Mouse (Mus musculus) c-Kit-positive CD71-negative TER-119-negative erythroid progenitor cells, embryonic 14.5 days (primary cell): ENCODE results near the gene Nxn.

Source experiments
- DNase-seq: peaks from one replicate; pipeline ENCODE4 v3.0.0-alpha.2; 2013; ENCODE audit warnings: low read depth

Nxn gene

DNA sequence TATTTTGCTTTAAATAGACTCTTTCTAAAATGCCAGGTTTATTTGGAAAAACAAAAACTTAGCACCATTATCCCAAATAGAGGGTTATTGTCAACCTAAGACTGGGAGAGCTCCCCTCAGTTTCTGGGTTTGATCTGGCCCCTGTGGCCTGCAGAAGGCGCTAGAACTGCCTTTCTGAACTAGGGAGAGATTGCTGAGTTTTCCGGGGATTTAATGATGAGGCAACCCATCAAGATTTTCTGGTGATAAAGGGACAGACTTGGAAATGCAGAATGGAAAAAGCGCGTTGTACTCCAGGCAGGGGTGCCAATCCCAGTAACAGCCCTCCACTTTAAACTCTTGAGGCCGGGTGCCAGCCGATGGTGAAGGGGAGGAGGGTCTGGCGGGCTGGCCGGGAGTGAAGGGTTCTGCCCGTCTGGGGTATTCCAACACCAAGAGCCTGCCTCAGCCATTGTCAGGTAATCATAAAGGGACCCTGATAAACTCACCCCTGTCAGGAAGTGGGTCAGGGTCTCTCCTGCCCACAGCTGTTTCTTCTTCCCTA lies 100.4 kb downstream of the Nxn start:
- DNase-seq, result no peak

DNA sequence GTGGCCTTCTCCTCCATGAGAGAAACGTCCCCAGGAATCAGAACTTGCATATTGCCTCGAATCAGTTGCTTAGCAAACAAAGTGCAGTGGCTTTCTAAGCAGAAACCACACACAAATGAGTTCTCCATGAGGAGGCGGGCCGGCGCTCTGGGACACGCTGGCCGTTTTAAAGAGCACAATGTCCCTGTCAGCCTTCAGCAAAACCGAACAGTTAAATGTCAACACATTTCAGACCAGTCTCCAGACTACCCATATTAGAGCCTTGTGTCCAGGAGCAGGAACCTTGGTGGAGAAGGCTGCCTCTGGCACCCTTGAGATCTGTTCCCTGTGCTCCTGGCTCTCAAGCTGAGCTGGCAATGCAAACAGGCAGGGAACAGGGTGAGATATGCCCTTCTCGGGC lies 101.7 kb downstream of the Nxn start:
- no peak for DNase-seq

DNA sequence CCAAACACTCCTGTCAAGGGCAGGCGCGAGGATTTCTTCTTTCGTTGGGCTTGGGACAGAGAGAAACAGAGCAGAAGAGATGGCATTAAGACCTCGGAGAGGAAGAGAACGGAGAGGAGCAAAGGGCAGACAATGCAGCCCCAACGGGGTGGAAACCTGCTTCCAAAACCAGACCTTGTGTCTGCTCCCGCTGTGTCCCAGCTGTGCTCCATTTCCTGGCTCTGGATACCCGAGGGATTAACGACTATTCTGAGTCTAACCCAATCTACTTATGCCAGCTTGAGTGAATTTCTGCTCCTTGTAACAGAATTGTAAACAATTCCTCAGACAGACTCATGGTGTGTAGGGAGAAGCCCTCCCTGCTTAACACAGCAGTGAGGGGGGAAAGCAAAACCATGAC lies 104.1 kb downstream of the Nxn start:
- no peak for DNase-seq

DNA sequence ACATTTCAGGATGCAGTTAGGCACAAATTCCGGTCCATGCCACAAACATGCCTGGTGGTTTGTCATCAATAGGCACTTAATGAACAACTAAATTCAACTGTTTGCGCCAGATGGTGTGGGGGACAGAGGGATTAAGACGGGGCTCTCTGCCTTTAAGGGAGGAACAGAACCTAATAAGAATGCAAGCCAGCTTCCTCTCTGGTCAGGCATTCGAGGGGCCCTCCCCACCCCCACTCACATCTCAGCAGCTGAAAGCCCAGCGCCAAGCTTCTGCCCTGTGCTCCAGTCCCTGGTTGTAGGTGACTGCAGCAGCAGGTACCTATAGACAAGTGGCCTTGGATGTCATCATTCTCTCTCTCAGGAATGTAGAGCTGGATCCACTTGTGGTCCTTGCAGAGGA lies 104.9 kb downstream of the Nxn start:
- DNase-seq, result no peak

DNA sequence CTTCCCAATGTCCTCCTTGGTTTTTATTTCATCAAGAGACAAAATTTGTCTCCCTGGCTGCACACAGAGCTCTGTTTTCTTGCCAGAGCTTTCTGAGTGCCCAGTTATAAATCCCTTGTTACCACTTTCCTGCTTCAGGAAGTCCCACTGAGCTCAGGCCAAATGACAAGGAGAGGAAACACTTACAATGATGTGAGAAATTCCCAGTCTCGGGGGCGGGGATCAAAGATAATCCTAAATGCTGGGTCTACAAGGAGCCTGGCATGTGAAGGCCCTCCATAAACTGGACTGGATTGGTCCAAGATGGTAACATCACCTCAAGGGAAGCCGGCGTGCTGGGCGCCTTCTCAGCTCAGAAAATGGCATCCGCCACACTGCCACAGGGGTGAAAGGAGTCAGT lies 106.1 kb downstream of the Nxn start:
- no peak for DNase-seq

DNA sequence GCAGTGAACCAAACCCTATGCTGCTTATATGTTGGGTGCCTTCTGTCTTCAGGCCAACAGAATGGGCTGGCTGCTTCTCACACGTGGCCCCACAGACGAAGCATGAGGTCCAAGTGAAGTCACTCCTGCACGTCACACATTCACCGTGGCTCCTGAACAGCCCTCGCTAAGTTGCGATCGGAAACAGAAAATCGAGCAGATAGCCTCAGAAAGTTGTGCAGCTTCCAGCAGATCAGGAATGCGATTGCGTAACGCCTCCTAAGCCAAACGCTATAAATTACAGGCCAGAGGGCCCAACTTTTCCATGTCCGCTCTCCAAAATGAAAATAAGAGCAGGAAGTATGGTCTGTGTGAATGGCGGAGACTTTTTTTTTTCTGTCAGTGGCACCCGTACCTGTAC lies 106.5 kb downstream of the Nxn start:
- no peak for DNase-seq

DNA sequence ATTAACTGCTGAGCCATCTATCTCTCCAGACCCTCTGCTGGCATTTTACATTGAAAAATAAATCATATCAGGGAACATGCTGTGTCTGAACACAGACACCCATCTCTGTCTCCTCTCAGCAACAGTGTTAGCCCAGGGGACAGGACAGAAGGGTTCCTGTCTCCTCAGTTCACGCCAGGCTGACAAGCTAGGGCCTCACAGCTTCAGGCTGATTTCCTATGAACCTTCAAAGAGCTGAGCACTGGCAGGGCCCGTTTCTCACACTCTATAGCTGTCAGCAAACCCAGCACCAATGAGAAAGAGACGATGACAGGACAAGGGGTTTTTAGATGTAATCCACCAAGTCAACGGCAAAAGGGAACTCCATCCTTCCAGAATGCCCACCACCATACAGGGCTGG lies 107.0 kb downstream of the Nxn start:
- DNase-seq, result no peak

DNA sequence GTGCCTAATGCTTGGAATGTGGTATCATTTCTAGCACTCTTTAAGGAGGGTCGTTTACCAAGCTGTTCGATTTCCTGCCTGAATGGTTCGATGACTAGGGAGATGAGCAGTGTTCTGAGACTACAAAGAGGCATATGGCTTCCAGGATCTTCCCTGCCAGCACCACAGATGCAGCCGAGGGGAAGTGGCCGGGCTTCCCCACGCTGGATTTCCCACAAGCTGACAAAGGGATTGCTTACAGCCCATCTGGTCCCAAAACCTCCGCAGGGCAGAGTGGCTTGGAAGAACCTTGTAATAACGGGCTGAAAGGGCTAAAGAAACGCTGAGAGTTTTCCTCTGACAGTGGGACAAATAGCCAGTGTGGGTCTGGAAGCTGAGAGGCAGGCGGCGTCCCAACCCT lies 108.6 kb downstream of the Nxn start:
- DNase-seq, result no peak

DNA sequence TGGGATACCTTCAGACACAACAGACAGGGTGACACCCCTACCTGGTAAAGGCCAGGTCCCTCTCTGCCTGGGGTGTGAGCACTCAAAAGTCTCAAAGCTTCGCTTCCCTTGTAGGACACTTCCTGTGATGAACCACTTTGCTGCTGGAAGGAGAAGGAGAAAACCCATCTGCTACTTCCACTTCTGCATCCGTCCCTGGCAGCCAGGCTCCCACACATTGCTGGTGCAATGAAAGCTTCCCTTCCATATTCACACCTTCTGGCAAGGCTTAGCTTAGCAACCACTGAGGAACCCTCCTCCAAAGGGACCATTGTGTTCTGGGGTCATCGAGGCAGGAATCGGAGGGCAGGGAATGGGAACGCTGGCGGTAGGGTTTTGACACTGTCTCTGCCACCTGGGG lies 110.3 kb downstream of the Nxn start:
- DNase-seq, result peak; percentile 16

DNA sequence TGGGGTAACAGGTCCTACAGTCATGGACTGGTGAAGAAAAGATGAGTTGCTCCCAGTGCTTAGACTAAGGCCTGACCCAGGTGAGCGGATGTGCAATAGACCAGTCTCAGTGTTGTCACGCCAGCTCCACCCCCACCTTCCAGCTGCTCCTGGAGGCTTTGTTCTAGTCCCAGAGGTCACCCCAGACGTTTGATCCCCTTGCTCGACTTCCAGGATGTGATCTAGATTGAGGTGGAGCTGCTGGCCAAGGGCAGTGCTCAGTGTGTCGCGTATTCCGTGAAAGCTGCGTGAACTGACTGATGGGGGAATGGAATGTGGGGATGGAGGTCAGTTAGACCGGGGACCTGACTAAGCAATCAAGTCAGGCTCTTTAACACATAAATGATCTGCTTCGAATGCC lies 111.6 kb downstream of the Nxn start:
- DNase-seq, result no peak

DNA sequence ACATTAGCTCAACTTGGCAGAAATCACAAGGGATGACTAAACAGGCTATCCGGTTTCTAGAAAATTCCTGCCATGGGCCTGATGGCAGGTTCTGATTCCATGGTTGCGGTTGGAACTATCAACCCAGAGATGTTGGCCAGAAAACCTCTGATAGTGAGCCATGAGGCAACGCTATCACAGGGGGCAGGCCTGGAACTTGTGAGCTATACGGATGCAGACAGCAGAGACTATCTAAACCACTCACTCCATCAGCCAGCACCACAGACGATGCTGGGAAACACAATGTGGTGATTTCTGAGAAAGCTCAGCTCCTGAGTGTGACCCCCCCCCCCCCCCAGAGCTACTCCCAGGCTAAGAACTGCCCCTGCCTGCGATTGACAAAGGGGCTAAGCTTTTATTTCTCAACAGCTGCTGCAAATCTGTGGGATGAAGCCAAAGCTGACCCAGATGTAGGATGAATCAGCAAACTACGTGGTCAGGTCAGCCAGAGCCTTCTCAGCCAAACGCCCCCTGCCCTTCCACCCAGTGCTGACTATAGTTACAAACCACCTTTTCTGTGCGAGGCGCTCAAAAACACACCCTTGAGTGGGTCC lies 112.3 kb downstream of the Nxn start:
- no peak for DNase-seq

DNA sequence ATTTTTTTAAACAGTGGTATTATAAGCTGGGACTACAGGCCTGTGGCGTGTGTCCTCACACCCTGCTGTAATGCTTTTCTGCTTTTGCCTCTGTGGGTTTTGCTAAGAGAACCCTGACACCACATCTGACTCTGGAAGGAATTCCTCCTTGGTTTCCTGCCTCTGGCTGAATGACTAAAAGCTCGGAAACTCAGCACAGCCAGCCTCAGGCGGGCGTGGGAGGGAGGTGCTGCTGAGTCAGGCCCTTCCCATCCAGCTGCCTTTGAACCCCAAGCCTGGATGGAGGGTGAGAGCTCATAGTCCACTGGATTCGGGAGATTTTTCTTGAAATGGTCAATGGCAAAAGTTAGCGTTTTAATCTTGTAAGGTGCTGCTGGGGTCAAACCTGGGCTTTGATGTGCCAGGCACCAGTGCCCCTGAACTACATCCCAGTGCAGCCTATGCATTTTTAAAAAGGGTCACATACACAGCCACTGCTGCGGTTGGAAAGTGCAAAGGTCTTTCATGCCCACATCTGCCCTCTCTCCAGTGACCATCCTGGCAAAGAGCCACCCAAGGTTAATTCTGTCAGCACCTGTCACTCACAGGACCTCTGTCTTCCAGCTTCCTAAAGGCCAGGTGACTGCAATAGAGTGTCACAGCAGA lies 113.4 kb downstream of the Nxn start:
- no peak for DNase-seq

DNA sequence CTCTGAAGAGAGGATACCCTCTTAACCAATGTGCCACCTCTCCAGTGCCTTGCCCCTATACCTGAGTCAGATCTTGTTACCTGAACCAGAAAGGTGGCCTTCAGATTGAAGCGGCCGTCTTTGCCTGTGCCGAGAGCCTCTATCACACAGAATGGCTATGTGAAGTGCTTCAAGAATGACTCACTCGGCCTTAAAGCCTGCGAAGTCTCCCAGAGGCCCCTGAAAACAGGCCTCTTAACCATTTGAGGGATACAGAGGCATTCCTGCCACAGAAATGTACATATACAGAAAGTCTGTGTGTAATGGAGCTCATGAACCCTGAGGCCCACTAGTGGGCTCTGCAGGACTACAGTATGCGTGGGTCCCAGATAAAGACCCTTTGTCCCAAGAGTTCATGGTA lies 115.1 kb downstream of the Nxn start:
- no peak for DNase-seq

DNA sequence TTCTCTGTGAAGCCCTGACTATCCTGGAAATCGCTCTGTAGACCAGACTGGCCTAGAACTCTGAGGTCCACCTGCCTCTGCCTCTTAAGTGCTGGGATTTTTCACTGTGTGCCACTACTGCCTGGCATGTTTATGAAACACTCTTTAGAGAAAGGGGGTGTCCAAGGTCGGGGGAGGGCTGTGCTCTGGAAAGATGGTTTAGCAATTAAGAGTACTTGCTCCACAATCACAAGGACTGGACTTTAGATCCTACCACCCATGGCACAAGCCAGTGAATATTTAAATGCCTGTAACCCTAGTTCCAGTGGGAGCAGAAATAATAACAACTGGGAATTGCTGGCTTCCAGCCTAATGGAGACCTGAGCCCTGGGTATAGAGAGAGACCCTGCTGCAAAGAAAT lies 119.0 kb downstream of the Nxn start:
- DNase-seq, result no peak

DNA sequence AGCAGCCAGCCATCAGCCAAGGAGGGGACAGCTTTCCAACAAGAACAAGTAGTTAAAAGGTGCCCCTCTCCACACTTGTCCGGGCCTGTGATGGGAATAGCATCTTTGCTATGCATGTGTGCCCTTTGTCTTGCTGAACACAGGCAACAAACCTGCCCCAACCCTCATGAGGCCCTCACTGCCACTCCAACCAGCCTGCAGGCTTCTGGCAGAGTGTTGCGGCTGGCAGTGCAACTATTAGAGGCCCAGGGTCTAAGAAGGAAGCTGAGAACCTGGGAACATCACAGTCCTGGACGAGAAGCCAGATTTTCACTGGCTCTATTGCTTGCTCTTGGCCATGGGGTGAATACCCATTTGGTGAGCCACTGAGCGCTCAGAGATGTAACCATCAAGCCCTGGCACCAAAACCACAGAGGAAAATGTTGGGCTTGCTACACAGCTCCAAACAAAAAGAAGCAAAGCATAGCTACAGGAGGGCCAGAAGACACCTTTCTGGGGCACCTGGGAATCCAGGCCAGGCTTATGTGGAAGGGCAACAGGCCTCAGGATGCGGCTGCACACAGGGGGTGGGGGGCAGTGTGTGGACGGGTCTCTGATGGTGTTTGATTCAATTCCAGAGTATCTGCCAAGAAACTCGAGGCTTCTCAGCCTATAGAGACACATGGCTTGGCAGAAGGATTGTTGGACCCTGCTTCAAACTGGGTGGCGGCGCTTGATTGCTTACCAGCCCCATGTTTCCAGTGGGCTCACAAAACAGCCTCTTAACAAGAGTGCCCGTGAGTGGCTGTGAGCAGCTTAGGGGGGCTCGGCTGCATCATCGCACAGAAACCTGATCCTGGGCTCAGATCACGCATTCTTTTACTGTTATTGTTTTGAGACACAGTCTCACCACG lies 119.7 kb downstream of the Nxn start:
- no peak for DNase-seq

DNA sequence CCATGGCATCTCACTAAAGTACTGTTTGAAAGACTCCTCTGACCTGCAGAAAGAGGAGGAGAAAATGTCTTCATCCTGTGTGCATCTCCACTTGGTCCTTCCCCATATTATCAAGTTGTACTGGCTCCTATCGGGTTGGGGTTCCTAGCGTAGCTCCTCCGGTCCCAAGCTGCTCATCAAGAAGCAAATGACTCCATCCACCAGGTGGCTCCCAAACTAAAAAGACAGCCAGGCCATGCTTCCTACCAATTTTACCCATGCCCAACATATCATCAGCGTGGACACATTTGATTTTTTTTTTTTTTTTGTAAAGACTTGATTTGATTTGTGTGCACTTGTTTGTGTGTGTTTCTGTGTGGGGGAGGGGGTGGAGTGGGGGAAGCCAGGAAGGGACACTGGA lies 126.5 kb downstream of the Nxn start:
- no peak for DNase-seq

DNA sequence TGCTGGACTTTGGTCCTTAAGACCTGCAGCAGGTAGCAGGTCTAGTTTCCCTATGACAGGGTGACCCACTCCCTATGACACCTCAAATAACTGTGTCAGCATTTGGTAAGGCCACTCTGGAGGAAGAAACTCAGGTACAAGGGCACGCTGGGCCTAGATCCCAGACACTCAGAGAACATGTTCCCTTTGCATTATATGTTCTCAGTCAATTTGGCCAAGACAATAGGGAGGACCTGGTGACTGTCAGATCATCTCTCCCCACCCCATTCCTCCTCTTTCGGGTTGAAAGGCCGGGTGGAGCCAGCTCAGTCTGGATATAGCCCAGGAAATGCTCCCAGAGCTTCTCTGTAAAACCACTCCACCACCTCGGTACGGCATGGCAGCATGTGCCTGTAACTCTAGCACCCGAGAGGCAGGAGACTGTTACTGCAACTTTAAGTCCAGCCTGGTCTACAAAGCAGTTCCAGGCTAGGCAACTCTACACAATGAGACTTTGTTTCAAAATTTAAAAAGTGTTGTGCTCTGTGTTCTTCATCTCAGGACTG lies 130.3 kb downstream of the Nxn start:
- no peak for DNase-seq

DNA sequence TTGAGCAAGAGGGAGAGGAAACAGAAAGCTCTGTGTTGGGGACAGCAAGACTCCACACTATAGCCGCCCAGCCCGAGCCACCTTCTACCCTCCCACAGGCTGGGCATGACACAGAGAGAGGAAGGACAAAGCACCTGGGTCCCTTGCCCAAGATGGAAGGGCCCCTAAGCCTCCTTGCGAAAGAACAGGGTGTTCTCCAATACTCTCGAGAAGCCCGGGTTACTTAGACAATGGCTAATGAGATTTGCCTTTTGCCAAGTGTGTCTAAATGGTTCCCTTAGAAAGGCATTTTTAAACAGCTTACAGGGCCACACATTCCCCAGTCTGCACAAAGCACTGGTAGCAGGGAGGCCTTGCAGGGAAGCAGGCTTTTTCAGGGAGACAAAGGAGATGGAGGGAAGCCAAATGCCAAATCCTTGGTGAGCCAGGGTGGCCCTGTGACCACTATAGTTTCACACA lies 130.9 kb downstream of the Nxn start:
- DNase-seq, result no peak

DNA sequence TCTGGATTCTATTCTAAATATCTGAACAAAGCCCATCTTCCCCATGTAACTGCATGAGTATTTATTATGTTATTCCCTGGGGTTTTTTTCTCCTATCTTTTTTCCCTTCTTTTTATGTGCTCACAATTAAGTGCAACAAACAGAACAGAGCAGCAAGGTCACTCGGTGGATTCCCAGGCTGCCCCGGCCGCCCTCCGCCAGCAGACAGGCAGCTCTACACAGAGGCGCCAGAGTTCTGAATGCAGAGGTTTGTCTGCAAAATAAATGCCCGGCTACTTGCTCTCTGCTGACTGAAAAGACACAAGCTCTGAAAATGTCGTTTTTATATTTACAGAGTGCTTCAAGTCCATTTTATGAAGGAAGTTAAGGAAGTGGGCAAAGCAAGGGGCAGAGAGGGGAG lies 131.4 kb downstream of the Nxn start:
- DNase-seq, result no peak

DNA sequence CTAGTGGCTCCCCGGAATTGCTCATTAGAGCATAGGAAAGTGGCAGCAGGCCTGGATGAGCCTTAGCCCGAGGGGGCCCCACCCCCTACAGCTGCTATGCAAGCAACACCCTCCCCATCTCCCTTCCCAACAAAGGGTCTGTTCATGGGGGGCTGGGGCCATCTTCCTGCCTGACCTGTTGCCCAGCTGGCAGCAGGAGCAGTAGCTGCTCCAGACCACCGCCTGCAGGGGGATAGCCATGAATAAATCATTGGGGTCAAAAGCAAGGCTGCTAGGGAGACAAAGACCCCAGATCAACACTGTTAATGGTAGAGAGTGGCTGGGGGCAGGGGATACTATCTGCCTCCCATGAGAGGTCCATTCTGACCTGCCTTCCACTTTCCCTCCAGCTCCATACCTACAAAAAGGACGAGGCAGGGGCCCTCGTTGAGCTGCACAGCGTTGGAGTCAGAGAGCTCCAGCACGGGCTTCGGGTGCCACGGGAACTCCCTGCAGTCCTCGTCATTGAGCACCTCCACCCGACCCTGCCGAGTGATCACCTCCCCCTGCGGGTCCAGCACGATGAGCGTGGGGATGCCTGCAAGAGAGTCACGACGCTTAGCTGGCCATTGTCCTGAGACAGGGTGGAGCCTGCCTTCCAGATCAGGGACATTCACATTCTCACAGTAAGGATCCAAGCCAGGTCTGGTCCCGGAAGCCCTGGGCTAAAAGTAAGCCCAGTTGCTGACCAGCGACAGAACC lies 136.2 kb downstream of the Nxn start:
- no peak for DNase-seq

DNA sequence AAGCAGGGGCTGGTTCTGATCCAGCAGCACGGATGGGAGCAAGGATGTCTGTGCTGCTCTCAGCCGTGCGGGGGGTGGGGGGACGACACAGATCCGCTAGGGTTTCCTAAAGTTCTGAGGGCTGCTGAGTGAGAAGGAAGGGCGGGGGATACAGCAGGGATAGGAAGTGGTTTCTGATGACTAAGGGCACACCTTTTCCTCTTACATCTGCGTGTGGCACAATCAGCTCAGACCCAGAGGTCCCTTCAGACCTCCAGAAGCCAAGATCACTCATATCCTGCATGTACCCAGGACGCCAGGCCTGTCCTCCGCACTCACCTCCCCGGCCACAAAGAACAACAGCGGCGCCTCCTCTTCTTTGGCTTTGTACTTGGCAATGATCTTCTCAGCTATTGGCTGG lies 137.7 kb downstream of the Nxn start:
- no peak for DNase-seq
